Mouse (Mus musculus) ES-Bruce4 (cell line): ENCODE data around the gene Sike1. TPM values are rescaled to one million over a fixed set of nuclear protein-coding genes. Genes with fewer than 3 reads are reported as not detected.

Source experiments
- H3K27ac ChIP-seq: 2 replicates; pipeline ENCODE4 v1.5.1; 2012; ENCODE audit warnings: low read length, inconsistent platforms; ENCODE audit not compliant: insufficient read depth
- H3K27me3 ChIP-seq: 2 replicates; pipeline ENCODE4 v1.6.1; 2012; ENCODE audit warnings: mild to moderate bottlenecking, low read length, inconsistent platforms; ENCODE audit not compliant: control insufficient read depth, poor library complexity, insufficient read depth, severe bottlenecking
- H3K36me3 ChIP-seq: 2 replicates; pipeline ENCODE4 v1.6.1; 2012; ENCODE audit warnings: inconsistent platforms, mild to moderate bottlenecking, low read length, moderate library complexity; ENCODE audit not compliant: control insufficient read depth, poor library complexity, insufficient read depth, severe bottlenecking
- H3K4me1 ChIP-seq: one replicate; pipeline ENCODE4 v1.8.1; 2011; ENCODE audit warnings: low read length; ENCODE audit not compliant: control insufficient read depth, insufficient read depth
- H3K4me3 ChIP-seq: 2 replicates; pipeline ENCODE4 v1.5.1; 2011; ENCODE audit warnings: low read depth, mild to moderate bottlenecking, low read length
- H3K9ac ChIP-seq: 2 replicates; pipeline ENCODE4 v1.6.1; 2012; ENCODE audit warnings: low read depth, mild to moderate bottlenecking, inconsistent platforms; ENCODE audit not compliant: poor library complexity, severe bottlenecking
- H3K9me3 ChIP-seq: replicated peaks from 2 replicates; pipeline ENCODE4 v1.6.1; 2012; ENCODE audit warnings: mild to moderate bottlenecking, low read length, inconsistent platforms; ENCODE audit not compliant: control insufficient read depth, poor library complexity, insufficient read depth, severe bottlenecking
- CTCF ChIP-seq: IDR thresholded peaks from one replicate; pipeline ENCODE4 v1.8.1; 2011; ENCODE audit warnings: low read depth, low read length
- EP300 ChIP-seq: IDR thresholded peaks from 2 replicates; pipeline ENCODE4 v1.6.1; 2011; ENCODE audit warnings: low read depth, low read length; ENCODE audit not compliant: insufficient read depth
- POLR2A ChIP-seq: IDR thresholded peaks from one replicate; pipeline ENCODE4 v1.8.1; 2011; ENCODE audit warnings: low read length; ENCODE audit not compliant: insufficient read depth
- polyA plus RNA-seq: library from polyadenylated mRNA; stranded (reverse); fragments of >200 nt; gene quantifications from 2 replicates; pipeline ENCODE4 v1.2.4, GENCODE M21; 2011; ENCODE audit warnings: low read depth; ENCODE audit not compliant: missing spikeins, insufficient read depth, insufficient read length

Gene Sike1
- polyA plus RNA-seq, 1 experiment = 65.5 TPM

DNA sequence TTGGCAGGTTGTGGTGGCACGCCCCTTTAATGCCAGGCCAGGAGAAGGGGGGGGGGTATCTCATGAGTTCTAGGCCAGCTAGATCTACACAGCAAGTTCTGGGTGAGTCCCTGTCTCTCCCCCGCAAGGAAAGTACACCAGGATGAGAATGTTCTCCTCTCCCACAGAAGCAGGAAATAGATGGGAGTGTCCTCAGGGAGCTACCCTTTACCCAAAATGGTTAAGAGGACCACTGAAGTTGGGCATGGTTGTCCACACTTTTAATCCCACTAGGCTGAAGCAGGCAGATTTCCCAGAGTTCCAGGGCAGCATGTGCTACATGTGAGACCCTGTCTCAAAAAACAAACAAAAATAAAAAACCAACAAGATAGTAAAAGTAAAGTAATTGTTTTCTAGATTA is 24.0 kb downstream of the Sike1 start:
- H3K27ac ChIP-seq = no peak overlapping the region
- no peak overlapping the region for H3K4me3 ChIP-seq
- peak overlapping the region; percentile 69 for H3K9ac ChIP-seq

DNA sequence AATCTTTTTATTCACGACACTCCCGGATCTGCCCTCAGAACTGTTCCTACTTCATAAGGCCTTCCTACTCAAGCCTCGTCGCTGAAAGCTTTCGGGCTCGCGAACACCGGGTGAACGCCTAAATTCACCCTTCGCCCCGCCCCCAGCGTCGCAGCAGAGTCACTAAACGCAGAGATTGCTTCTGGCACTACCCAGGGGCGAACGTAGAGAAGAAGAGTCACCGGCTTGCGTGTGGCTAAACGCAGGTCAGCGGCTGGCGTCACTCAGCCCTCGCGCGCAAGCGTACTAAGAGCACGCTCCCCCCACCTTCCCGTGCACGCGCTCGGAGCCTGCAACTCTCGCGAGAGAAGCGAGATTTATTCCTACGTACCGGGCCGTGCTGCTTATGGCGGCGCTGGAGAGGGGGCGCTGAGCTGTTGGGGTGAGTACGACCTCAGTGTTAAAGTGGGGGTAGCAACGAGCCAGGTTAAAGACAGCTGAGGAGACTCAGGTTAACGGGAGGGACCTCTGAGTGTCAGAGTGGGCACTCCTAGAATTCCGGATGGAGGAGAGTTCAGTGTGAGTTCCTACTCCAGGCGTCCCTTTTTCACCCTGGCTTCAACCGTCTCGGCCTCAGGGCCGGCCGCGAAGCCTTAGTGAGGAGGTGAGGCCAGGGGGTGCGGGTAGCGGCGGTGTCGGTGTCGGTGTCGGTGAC is 24.9 kb downstream of the Sike1 start, which contains the start of gene Csde1:
Gene Csde1 (plus strand): TSS at position 178 of the 694 bp plus-strand sequence.
- no peaks in the 10 kb centered on the region for H3K9me3 ChIP-seq
- no peaks in the 10 kb centered on the region for H3K36me3 ChIP-seq
- peak within 1 kb of the TSS; percentile 87 for H3K9ac ChIP-seq
- H3K27ac ChIP-seq = peak within 1 kb of the TSS; percentile 84
- H3K27me3 ChIP-seq = no peaks in the 10 kb centered on the region
- no peak; the same call in 1 of the 2 replicates for TF ChIP-seq EP300
- TF ChIP-seq POLR2A = peak; percentile 95
- no peak for TF ChIP-seq CTCF
- peak within 1 kb of the TSS; percentile 100 for H3K4me3 ChIP-seq
- H3K4me1 ChIP-seq = peaks cover 3% of the 10 kb centered on the region

More for the DNA sequence above, 24.0 kb downstream of the Sike1 start:
- Histone ChIP-seq H3K4me1 (peaks cover 3% of the 10 kb centered on the region), H3K27me3 (no peaks in the 10 kb centered on the region), H3K36me3 (no peaks in the 10 kb centered on the region), H3K9me3 (no peaks in the 10 kb centered on the region)
- TF ChIP-seq POLR2A (no peak), EP300 (no peak), CTCF (no peak)

- Histone ChIP-seq H3K4me1 (peaks cover 3% of the 10 kb centered on the region), H3K9me3 (no peaks in the 10 kb centered on the region), H3K36me3 (no peaks in the 10 kb centered on the region), H3K4me3 (peak overlapping the region; percentile 100), H3K27me3 (no peaks in the 10 kb centered on the region), H3K9ac (peak overlapping the region; percentile 87), H3K27ac (peak overlapping the region; percentile 84)
- no peak for TF ChIP-seq CTCF
- TF ChIP-seq POLR2A = no peak
- TF ChIP-seq EP300 = no peak
Observed at GRCm38 (mm10) chr3:103020943-103021638, 25.6 kb downstream of the Sike1 start.

DNA sequence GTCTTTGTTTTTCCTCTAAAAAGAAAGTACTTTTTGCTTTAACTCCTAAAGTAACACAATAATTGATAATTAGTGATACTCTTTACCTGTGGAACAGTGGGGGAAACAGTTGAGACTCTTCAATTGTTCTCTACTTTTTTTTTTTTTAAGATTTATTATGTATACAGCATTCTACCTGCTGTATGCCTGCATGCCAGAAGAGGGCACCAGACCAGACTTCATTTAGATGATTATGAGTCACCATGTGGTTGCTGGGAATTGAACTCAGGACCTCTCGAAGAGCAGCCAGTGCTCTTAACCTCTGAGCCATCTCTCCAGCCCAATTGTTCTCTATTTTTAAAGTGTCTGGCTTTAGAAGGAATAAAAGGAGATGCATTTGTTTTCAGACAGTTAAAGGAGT is 30.7 kb downstream of the Sike1 start:
- Histone ChIP-seq H3K36me3 (peaks cover 27% of the 10 kb centered on the region), H3K27me3 (no peaks in the 10 kb centered on the region), H3K9me3 (no peaks in the 10 kb centered on the region), H3K4me1 (peaks cover 3% of the 10 kb centered on the region), H3K9ac (no peak overlapping the region), H3K4me3 (no peak overlapping the region), H3K27ac (no peak overlapping the region)
- TF ChIP-seq POLR2A (no peak), CTCF (no peak), EP300 (no peak)

DNA sequence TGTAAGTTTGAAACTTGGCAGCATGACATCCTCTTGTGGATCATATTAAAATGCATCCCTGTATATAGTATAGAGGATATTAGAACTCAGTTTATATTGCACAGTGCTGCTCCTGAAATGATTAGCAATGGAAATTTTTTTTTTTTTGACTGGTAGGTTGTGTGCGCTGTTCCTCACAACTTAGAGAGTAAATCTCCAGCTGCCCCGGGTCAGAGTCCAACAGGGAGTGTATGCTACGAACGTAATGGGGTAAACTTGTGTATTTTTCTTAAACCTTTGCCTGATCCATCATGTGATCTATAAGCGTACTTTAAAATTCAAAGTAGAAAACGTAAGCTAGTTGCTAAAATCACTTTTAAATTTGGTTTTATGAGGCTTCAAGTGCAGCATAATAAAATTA is 44.8 kb downstream of the Sike1 start:
- Histone ChIP-seq H3K27ac (no peak overlapping the region), H3K4me1 (no peaks in the 10 kb centered on the region), H3K27me3 (no peaks in the 10 kb centered on the region), H3K36me3 (peaks cover 63% of the 10 kb centered on the region), H3K9me3 (no peaks in the 10 kb centered on the region), H3K4me3 (no peak overlapping the region), H3K9ac (no peak overlapping the region)
- TF ChIP-seq EP300 = no peak
- no peak for TF ChIP-seq CTCF
- TF ChIP-seq POLR2A = no peak

GRCm38 (mm10) chr3:103040861-103041379 is 45.4 kb downstream of the Sike1 start:
- TF ChIP-seq CTCF = no peak
- TF ChIP-seq POLR2A = no peak
- no peak for TF ChIP-seq EP300
- no peaks in the 10 kb centered on the region for H3K4me1 ChIP-seq
- H3K27ac ChIP-seq = no peak overlapping the region
- no peak overlapping the region for H3K9ac ChIP-seq
- no peaks in the 10 kb centered on the region for H3K27me3 ChIP-seq
- no peak overlapping the region for H3K4me3 ChIP-seq
- no peaks in the 10 kb centered on the region for H3K9me3 ChIP-seq
- H3K36me3 ChIP-seq = peaks cover 66% of the 10 kb centered on the region
